Mouse (Mus musculus) forebrain, embryonic 12.5 days (tissue): ENCODE results near the gene Cntrl. TPM values are rescaled to one million over a fixed set of nuclear protein-coding genes. Genes with fewer than 3 reads are reported as not detected.

Experiments used
- ATAC-seq: fragments of 200-750 bp; cut with Nextera tagmentation; 2 replicates; pipeline ENCODE4 v1.8.0; 2017; ENCODE audit warnings: moderate TSS enrichment; ENCODE audit not compliant: low FRiP score
- H3K27ac ChIP-seq: fragments of 300-500 bp; sonication (generic); 2 replicates; pipeline ENCODE4 v1.5.1; 2016; ENCODE audit warnings: mild to moderate bottlenecking
- H3K27me3 ChIP-seq: fragments of 300-500 bp; sonication (generic); 2 replicates; pipeline ENCODE4 v1.6.1; 2016; ENCODE audit warnings: mild to moderate bottlenecking
- H3K36me3 ChIP-seq: fragments of 300-500 bp; sonication (generic); replicated peaks from 2 replicates; pipeline ENCODE4 v1.6.1; 2016; ENCODE audit warnings: mild to moderate bottlenecking
- H3K4me1 ChIP-seq: fragments of 300-500 bp; sonication (generic); 2 replicates; pipeline ENCODE4 v1.6.1; 2016
- H3K4me2 ChIP-seq: fragments of 300-500 bp; sonication (generic); 2 replicates; pipeline ENCODE4 v1.6.1; 2016; ENCODE audit warnings: mild to moderate bottlenecking, moderate library complexity
- H3K4me3 ChIP-seq: fragments of 300-500 bp; sonication (generic); replicated peaks from 2 replicates; pipeline ENCODE4 v1.5.1; 2016; ENCODE audit warnings: mild to moderate bottlenecking
- H3K9ac ChIP-seq: fragments of 300-500 bp; sonication (generic); 2 replicates; pipeline ENCODE4 v1.6.1; 2016; ENCODE audit warnings: mild to moderate bottlenecking
- H3K9me3 ChIP-seq: fragments of 300-500 bp; sonication (generic); 2 replicates; pipeline ENCODE4 v1.6.1; 2016
- WGBS: fragments of 180-500 bp; shearing (Covaris S2); methylation state at CpG from one replicate; pipeline ENCODE4 v1.1.7; 2016; 5-methylcytosine and 5-hydroxymethylcytosine counted together
- polyA plus RNA-seq: library from polyadenylated mRNA; unstranded; fragments of >200 nt; fragmentation: Nextera tagmentation; extraction: Ambion mirVana; gene quantifications from 2 replicates; pipeline ENCODE4 v1.2.1, GENCODE M21; 2016

The Cntrl gene
- polyA plus RNA-seq, result 37.1 and 38.2 TPM in 2 replicates

DNA sequence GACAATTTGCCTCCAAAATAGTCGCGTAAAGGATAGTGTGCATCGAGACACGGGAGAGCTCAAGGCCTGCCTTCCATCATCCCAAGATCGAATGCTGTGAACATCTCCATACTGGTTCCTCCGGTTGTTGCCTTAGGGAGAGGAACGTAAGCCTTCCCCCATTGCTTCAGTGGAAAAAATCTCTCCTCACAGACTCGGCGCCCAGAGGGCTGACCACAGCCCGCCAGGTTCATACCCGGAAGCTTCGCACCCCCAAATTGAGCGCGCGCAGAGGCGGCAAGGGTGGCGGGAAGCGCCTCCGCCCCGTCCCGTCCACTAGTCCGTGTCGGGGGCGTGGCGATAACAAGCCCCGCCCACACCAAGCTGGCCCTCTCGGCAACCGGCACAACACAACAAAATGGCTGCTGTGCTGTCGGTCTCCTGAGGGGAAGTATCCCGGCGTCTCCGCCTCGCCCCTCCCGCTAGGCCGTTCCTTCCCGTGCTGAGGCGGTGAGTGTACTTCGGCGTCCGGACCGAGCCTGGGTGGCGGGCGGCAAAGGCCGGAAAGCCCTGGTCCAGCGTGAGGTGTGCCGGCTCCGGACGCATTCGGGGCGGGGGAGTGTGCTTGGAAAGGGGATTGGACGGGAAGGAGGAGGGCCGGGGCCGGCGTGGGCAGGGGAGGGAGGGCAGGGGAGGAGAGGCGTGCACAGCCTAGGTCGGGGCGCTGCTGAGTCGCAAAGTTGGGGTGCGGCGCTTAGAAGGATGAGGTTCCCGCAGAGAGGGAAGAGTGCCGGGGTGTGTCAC lies at the start of gene Cntrl:
Cntrl (plus strand) TSS at position 352 of the 783 bp plus-strand sequence.
- peak within 1 kb of the TSS; percentile 67 for H3K4me2 ChIP-seq
- H3K27ac ChIP-seq, result peak within 1 kb of the TSS; percentile 65
- H3K4me1 ChIP-seq, result peaks cover 7% of the 10 kb centered on the region; the same call in 1 of the 2 replicates
- H3K9me3 ChIP-seq, result no peaks in the 10 kb centered on the region
- H3K36me3 ChIP-seq, result peaks cover 4% of the 10 kb centered on the region; the same call in 1 of the 2 replicates
- WGBS, result under 1% methylated on average over 60 of the region's 62 CpGs
- no peaks in the 10 kb centered on the region for H3K27me3 ChIP-seq
- H3K4me3 ChIP-seq, result peak within 1 kb of the TSS; percentile 59
- ATAC-seq, result peak; percentile 97
- H3K9ac ChIP-seq, result peak within 1 kb of the TSS; percentile 73

DNA sequence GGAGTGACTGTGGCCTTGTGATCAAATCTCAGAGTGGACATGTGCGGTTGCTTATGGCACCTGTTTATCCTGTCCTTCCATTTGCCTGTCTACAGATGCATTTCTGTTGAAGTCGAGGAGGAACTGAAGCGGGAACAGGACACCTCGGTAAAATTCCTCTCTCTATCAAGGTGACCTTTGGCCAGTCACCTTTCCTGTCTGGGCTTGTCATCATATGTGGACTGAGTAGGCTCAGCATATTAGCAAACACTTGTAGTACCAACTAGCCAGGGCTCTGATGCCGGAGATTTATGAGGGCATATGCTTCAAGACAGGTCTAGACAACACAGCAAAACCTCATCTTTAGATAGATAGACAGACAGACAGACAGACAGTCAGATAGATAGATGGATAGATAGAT lies 49.0 kb upstream of the Cntrl start:
- no peak overlapping the region for H3K4me2 ChIP-seq
- no peak overlapping the region for H3K27ac ChIP-seq
- no peaks in the 10 kb centered on the region for H3K9me3 ChIP-seq
- WGBS, result 93% methylated on average over 5 of the region's 5 CpGs
- no peak overlapping the region for H3K4me3 ChIP-seq
- no peak overlapping the region for H3K9ac ChIP-seq
- no peaks in the 10 kb centered on the region for H3K27me3 ChIP-seq
- ATAC-seq, result no peak
- H3K4me1 ChIP-seq, result no peaks in the 10 kb centered on the region
- H3K36me3 ChIP-seq, result no peaks in the 10 kb centered on the region

DNA sequence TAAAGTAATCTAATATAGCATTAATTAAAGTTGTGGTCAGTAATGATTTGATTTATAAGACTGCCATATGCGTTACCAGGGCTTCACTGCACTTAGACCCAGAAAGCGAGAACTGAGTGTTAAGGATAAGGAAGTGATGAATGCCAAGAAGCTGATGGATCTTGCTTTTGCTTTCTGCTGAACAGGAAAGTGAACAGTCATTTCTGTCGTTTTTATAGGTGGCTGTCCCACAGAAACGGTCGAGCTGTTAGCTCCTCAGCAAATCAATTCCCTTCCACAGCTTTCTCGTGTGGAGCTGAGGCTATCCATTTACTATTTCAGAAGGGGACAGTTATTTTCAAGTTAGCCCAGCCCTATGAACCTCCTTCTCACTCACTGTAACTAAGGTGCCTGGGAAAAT lies 48.4 kb upstream of the Cntrl start:
- no peak for ATAC-seq

DNA sequence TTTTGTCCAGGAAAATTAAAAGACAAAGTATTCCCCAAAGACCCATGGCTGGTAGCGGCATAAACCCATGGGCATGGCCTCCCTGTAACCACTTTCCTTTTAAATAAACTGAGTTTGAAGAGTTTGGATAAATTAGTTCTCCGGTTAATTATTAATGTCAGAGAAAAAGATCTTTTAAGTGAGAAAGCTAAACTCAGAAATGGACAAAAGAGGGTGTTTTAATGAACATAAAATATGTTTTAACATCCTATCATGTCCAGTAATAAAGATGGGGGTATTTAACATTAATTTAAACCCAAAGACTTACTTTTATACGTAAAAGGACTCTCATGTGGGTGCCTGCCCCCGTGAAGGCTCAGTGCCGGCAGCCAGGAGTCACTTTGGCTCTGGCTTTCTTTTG lies 48.0 kb upstream of the Cntrl start, which contains the start of gene Hc:
Hc (minus strand) TSS at position 101 of the 400 bp plus-strand sequence.
- no peaks in the 10 kb centered on the region for H3K4me1 ChIP-seq
- no peak within 1 kb of the TSS for H3K27ac ChIP-seq
- H3K9me3 ChIP-seq, result no peaks in the 10 kb centered on the region
- H3K4me2 ChIP-seq, result no peak within 1 kb of the TSS
- 81% methylated on average over 5 of the region's 5 CpGs for WGBS
- no peak for ATAC-seq
- no peaks in the 10 kb centered on the region for H3K27me3 ChIP-seq
- no peak within 1 kb of the TSS for H3K4me3 ChIP-seq
- H3K9ac ChIP-seq, result no peak within 1 kb of the TSS
- H3K36me3 ChIP-seq, result no peaks in the 10 kb centered on the region

More for the DNA sequence above, 48.4 kb upstream of the Cntrl start:
- Histone ChIP-seq H3K9ac (no peak overlapping the region), H3K36me3 (no peaks in the 10 kb centered on the region), H3K27ac (no peak overlapping the region), H3K4me1 (no peaks in the 10 kb centered on the region), H3K9me3 (no peaks in the 10 kb centered on the region), H3K27me3 (no peaks in the 10 kb centered on the region), H3K4me3 (no peak overlapping the region), H3K4me2 (no peak overlapping the region)
- WGBS, result 85% methylated on average over 6 of the region's 6 CpGs

DNA sequence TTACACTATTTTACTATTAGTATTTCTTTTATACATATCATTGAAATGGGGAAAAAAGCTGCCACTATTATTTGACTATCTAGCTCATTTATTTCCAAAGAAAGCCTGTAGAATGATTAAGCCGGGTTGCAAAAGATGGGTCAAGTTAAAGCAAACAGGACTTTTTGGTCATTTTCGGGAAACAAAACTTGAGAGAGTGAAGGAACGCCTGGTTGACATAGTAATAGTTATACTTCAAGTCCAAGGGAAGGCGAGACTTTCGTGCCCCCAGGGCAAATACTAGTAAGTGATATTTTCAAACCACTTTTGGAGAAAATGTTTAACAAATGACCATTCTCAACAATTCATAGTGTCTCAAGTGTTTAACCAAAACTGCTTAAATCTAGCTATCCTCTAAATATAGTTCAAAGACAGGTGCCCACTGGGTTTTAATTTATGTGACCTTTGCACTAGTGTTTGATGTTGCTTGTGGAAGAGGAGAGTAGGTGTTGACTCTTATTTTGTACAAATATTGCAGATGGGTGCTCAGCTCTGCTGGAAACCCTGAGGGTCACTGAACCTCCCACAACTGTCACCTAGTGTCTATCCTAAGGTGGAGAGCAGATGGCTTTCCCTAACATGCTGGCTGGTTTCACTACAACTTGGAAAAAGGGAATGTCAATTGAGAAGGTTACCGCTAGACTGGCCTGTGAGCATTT lies 45.8 kb upstream of the Cntrl start:
- Histone ChIP-seq H3K9ac (no peak overlapping the region), H3K4me2 (no peak overlapping the region), H3K9me3 (no peaks in the 10 kb centered on the region), H3K4me3 (no peak overlapping the region), H3K27me3 (no peaks in the 10 kb centered on the region), H3K36me3 (no peaks in the 10 kb centered on the region), H3K27ac (no peak overlapping the region), H3K4me1 (no peaks in the 10 kb centered on the region)
- no peak for ATAC-seq
- 89% methylated on average over 6 of the region's 6 CpGs for WGBS

DNA sequence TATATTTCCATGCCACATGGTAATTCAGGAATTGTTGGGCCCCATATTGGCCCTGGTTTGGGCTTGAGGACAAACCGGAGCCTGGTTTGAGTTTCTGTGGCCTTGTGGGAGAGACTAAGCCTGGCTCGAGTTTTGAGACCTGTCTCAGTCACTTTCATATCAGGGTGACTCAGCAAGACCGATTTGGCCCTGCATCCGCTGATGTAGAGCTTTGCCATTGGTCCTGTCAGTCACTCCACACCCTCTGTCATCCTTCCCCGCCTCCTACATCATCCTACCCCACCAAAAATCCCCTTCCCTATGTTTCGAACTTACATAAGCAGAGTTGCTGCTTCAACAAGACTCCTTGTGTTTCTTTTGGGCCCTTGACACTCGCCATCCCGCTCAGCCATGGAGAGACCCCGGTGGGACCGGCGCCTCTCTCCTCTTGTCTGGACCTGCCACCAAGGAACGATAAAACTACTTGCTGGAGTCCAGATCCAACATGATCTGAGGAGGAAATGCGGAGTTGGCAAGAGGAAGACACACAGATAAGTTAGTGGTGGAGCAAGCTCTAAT lies 42.7 kb upstream of the Cntrl start:
- 88% methylated on average over 13 of the region's 13 CpGs for WGBS
- no peaks in the 10 kb centered on the region for H3K9me3 ChIP-seq
- no peak overlapping the region for H3K4me2 ChIP-seq
- no peak for ATAC-seq
- H3K36me3 ChIP-seq, result no peaks in the 10 kb centered on the region
- no peak overlapping the region for H3K4me3 ChIP-seq
- no peak overlapping the region for H3K27ac ChIP-seq
- H3K27me3 ChIP-seq, result no peaks in the 10 kb centered on the region
- H3K9ac ChIP-seq, result no peak overlapping the region
- no peaks in the 10 kb centered on the region for H3K4me1 ChIP-seq

DNA sequence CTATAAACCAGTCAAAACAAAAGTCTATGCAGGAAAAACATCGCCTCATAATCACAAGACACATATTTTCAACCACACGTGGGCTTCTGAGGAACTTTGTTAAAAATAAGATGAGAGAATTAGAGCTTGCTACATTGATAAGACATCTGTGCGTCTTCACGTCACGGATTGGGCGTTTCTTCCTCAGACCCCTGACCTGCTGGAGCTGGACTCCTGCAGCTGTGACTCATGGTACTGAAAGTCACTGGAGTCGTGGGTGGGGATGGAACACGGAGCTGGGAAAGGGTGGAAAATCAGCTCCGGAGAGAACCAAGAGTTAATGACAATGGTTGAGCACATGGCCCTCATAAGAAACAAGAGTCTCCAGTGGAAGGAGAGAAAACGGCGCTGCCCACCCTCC lies 42.2 kb upstream of the Cntrl start:
- Histone ChIP-seq H3K4me1 (no peaks in the 10 kb centered on the region), H3K27ac (no peak overlapping the region)
- WGBS, result 90% methylated on average over 11 of the region's 11 CpGs

DNA sequence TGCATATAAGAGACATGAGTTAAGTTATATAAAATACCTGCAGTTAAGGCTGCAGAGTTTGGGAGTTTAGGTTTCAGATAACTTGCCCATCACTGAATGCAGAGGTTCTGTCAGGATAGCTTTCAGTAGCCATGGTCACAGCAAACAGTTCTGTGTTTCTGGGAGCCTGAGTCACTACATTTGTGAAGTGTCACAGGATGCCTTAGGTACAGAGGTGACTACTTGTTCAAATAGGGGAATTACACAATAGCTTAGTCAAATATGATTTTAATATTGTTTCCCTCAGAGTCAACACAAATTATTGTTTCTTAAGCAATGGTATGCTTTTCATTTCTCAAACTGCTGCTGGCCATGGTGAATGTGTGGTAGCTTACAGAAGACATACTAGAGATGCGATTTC lies 40.2 kb upstream of the Cntrl start:
- H3K4me1 ChIP-seq, result no peaks in the 10 kb centered on the region
- no peak overlapping the region for H3K4me3 ChIP-seq
- H3K9me3 ChIP-seq, result no peaks in the 10 kb centered on the region
- no peak overlapping the region for H3K4me2 ChIP-seq
- no peak for ATAC-seq
- no peaks in the 10 kb centered on the region for H3K36me3 ChIP-seq
- no peak overlapping the region for H3K27ac ChIP-seq
- no peaks in the 10 kb centered on the region for H3K27me3 ChIP-seq
- 97% methylated on average over 1 of the region's 1 CpGs for WGBS
- no peak overlapping the region for H3K9ac ChIP-seq

More for the DNA sequence above, 42.2 kb upstream of the Cntrl start:
- no peaks in the 10 kb centered on the region for H3K27me3 ChIP-seq
- no peaks in the 10 kb centered on the region for H3K36me3 ChIP-seq
- no peak overlapping the region for H3K4me3 ChIP-seq
- H3K4me2 ChIP-seq, result no peak overlapping the region
- ATAC-seq, result no peak
- H3K9me3 ChIP-seq, result no peaks in the 10 kb centered on the region
- no peak overlapping the region for H3K9ac ChIP-seq

DNA sequence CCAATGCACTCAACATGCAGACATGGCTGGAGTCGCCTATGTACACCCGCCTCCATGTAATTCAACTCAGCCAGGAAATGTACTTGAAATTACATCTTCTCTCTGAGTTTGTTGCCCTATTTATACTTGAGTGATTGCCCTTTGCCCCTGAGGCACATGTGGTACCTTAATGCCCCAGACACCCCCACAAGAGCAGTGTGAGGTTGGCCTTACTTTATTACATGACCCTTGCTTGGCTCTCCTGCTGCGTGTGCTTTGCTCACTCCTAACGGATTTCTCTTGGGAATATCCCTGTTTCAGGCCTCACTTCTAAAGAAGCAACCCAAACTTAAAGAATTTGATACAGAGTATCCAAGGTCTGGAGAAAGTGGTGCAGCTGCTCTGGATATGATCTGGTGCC lies 39.0 kb upstream of the Cntrl start:
- 78% methylated on average over 4 of the region's 4 CpGs for WGBS

DNA sequence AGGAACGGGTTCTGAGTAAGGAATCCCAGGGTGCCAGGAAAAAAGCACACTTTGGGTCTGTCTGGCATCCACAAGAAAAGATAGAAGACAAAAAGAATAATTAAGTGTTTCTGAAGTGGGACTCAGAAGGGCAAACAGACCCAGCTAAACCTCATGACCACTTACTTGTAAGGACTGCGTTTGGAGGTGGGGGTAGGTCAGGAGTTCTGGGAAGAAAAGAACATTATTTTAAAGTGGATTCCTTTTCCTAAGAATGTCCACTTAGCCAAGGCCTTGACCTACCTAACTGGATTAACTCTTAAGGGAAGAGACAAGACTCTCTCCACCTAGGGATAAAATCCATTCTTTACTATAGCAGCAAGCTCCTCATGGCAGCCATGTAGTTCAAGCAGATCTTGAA lies 36.7 kb upstream of the Cntrl start:
- ATAC-seq, result no peak
- Histone ChIP-seq H3K9me3 (no peaks in the 10 kb centered on the region), H3K27ac (no peak overlapping the region), H3K9ac (no peak overlapping the region), H3K4me3 (no peak overlapping the region), H3K27me3 (no peaks in the 10 kb centered on the region), H3K36me3 (no peaks in the 10 kb centered on the region), H3K4me1 (no peaks in the 10 kb centered on the region), H3K4me2 (no peak overlapping the region)
- WGBS, result 64% methylated on average over 2 of the region's 2 CpGs

More for the DNA sequence above, 39.0 kb upstream of the Cntrl start:
- H3K9ac ChIP-seq, result no peak overlapping the region
- no peaks in the 10 kb centered on the region for H3K4me1 ChIP-seq
- H3K36me3 ChIP-seq, result no peaks in the 10 kb centered on the region
- no peaks in the 10 kb centered on the region for H3K9me3 ChIP-seq
- ATAC-seq, result no peak
- no peak overlapping the region for H3K4me2 ChIP-seq
- no peak overlapping the region for H3K4me3 ChIP-seq
- no peaks in the 10 kb centered on the region for H3K27me3 ChIP-seq
- no peak overlapping the region for H3K27ac ChIP-seq

DNA sequence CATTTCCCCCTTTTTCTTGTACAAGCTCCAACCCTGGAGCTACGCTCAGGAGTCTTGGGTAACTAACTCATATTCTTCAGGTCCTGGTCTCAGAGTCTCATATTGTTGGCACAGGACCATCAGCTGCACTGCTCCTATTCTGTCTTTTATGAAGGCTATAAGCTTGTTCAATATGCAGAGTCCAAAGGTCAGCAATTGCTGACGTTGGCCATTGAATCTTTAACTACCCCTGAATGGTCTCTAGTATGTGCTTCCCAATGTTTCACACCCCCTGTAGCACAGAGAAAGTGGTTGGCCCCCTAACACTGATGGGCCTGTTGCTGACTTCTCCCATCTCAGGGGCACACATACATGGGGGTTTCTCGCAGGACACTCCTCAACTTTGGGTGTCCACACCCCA lies 35.0 kb upstream of the Cntrl start:
- H3K4me1 ChIP-seq, result no peaks in the 10 kb centered on the region
- no peaks in the 10 kb centered on the region for H3K36me3 ChIP-seq
- 88% methylated on average over 3 of the region's 3 CpGs for WGBS
- no peaks in the 10 kb centered on the region for H3K9me3 ChIP-seq
- no peak overlapping the region for H3K9ac ChIP-seq
- H3K4me2 ChIP-seq, result no peak overlapping the region
- H3K4me3 ChIP-seq, result no peak overlapping the region
- H3K27ac ChIP-seq, result no peak overlapping the region
- ATAC-seq, result no peak
- no peaks in the 10 kb centered on the region for H3K27me3 ChIP-seq

DNA sequence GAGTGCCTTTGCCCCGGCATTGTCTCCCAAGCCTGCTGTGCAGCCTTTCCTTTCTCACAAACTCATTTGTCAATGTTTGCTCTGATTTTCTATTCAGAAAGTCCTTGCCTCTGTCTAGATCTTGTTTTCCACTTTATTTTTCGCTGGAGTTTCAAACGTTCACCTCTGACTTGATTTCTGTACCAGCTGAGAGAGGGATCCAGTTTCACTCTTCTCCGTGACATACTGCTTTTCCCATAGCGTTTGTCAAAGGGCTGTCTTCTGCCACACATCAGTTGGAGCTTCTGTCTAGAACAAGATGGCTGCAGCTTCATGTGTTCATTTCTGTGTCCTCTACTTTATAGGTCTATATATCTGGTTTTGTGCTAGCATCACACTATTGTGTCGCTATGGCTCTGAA lies 30.1 kb upstream of the Cntrl start:
- H3K27me3 ChIP-seq, result no peaks in the 10 kb centered on the region
- 71% methylated on average over 6 of the region's 6 CpGs for WGBS
- no peak for ATAC-seq

More for the DNA sequence above, 30.1 kb upstream of the Cntrl start:
- Histone ChIP-seq H3K9ac (no peak overlapping the region), H3K4me1 (no peaks in the 10 kb centered on the region), H3K36me3 (no peaks in the 10 kb centered on the region), H3K4me2 (no peak overlapping the region), H3K9me3 (no peaks in the 10 kb centered on the region), H3K4me3 (no peak overlapping the region), H3K27ac (no peak overlapping the region)
